Mouse (Mus musculus): ENCODE data around the gene Dgkh. TPM values are rescaled to one million over a fixed set of nuclear protein-coding genes. Genes with fewer than 3 reads are reported as not detected.

The Dgkh gene
- polyA plus RNA-seq, 1 experiment from 2014 or later: 1.7 TPM

Other genes with a start within 250 kb of the Dgkh start
- 14.3 and 15.6 TPM in 2 replicates for gene Akap11, start 196.0 kb downstream of the Dgkh start, polyA plus RNA-seq (2016; fragmentation: Nextera tagmentation; extraction: Ambion mirVana)
- gene Vwa8, start 116.3 kb upstream of the Dgkh start, polyA plus RNA-seq (2016; fragmentation: Nextera tagmentation; extraction: Ambion mirVana): 12.1 and 18.6 TPM in 2 replicates